Mouse (Mus musculus): ENCODE results near the gene Ccdc33.
A peak's percentile ranks its signal among the peaks of the same experiment; 100 is the strongest.

The Ccdc33 gene

DNA sequence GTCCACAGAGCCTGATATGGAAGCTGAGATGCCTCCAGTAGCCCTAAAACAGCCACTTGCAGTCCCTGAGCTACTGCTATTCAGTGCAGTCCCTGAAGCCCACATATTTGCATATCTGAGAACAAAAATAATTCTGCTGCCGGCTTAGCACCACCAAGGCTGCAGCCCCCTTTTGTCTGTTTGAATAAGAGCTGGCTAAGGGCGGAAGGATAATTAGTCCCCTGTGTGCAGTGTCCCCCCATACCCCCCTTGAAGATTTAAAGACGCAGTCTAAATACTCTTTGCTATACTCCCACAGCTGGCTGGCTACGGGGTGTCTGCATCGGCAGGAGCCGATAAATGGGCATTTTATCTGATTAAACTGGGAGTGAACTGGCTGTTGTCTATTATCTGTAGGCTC is 70.0 kb downstream of the Ccdc33 start:
- DNase-seq (ENCODE audit: low read depth): no peak

GRCm38 (mm10) chr9:58047061-58047460 is 71.6 kb downstream of the Ccdc33 start:
- DNase-seq (ENCODE audit: low read depth): no peak

DNA sequence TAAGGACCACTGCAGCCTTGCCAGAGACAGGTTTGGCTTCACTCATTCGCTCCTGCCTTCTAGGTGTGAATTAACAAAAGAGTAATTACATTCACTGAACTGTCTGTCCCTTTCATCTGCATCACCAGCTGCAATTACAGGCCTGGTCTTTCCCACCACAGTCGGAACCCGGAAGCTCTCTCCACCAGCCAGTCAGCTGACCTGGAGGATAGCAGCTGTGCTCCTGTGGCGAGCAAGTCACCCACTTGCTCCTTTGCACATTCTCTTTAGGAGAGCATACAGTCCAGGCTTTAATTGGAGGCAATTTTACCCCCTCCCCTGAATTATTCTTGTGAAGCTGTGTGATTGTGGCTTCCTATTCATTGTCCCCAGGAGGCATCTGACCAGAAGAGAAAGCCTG is 73.0 kb downstream of the Ccdc33 start:
- DNase-seq (ENCODE audit: low read depth): no peak

DNA sequence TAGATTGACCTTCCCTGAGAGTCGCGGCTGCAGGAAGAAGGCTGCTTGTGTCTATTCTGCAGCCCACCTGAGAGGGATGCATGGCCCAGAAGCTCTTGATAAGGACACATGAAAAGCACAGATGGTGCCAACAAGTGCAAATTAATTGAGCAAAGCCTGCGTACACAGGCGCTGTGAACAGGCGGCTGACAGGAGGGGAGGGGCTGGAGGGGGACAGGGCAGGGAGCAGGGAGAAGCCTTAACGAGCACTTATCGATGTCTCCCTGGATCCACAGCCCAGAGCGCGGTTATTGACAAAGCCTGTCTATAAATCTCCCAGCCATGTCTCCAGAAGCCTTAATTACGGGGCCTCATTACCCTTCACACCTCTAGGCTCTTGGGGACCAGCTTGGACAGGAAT is 73.8 kb downstream of the Ccdc33 start:
- DNase-seq (ENCODE audit: low read depth): no peak

DNA sequence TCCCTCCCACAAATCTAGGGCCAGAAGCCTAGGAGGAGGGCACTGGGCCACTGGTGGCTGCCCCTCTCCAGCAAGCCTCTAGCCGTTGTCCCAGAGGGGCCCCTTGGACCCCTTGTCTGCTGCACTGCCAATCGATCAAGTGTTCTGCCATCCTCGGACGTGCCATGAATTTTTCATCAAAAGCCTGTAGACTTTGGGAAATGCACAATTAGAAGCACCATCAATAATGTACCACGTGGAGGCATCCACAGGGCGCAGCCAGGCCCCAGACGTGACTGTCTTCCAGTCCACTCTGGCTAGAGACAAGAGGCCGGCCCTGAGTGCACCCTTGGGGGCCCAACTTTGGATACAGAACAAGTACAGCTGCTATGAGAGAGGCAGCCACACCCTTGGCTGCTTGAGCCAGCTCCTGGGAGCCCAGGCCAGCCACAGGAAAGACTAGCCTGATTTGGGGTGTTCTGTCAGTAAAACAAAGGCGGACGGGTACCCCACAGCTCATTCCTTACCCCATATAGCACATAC is 75.1 kb downstream of the Ccdc33 start:
- DNase-seq (ENCODE audit: low read depth): no peak

GRCm38 (mm10) chr9:58042391-58042790 is 76.2 kb downstream of the Ccdc33 start:
- no peak for DNase-seq (ENCODE audit: low read depth)

DNA sequence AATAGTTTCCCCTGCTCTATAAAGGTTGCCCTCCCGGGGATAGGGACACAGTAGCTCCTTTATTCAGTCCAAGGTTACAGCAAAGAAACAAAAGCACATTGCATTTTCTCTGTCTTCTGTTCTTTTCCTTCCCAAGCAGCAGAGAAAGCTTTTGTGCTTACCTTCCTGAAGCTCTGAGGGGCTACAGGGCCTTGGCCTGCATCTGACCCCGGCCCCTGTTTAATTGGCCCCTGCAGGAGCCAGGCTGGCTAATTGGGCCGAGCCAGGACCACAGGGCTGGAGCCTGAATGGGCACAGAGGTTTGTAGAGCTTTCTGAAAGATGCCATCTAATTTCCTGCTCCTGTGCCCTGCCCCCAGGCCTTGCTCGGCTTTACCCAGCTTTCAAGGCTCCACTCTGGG is 77.6 kb downstream of the Ccdc33 start:
- DNase-seq (ENCODE audit: low read depth): no peak

GRCm38 (mm10) chr9:58038500-58039168 is 80.0 kb downstream of the Ccdc33 start:
- peak; percentile 76 for DNase-seq (ENCODE audit: low read depth)

GRCm38 (mm10) chr9:58036961-58037360 is 81.7 kb downstream of the Ccdc33 start:
- peak; percentile 58 for DNase-seq (ENCODE audit: low read depth)

GRCm38 (mm10) chr9:58035951-58036698 is 82.5 kb downstream of the Ccdc33 start:
- DNase-seq (ENCODE audit: low read depth): peak; percentile 58

- DNase-seq (ENCODE audit: low read depth): no peak
Measured at GRCm38 (mm10) chr9:58035519-58035918, 83.1 kb downstream of the Ccdc33 start.

DNA sequence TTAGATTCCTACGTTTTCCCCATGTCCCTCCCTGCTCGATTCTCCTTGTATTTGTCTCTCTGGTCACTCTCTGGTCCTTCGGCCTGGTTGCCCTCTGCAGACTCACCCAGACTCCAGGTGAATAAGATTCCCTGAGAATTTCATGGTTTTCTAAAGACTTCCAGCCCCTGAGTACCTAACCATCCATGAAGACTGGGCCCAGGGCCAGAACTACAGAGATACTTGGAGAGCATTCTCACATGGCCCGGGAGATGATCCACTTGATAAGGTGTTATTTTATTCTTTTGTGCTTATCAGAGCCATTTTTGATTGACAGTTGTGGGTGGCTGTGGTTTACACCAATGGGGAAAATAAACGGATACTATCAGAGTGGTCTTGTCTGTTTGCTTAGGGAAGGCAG is 86.7 kb downstream of the Ccdc33 start:
- no peak for DNase-seq (ENCODE audit: low read depth)

DNA sequence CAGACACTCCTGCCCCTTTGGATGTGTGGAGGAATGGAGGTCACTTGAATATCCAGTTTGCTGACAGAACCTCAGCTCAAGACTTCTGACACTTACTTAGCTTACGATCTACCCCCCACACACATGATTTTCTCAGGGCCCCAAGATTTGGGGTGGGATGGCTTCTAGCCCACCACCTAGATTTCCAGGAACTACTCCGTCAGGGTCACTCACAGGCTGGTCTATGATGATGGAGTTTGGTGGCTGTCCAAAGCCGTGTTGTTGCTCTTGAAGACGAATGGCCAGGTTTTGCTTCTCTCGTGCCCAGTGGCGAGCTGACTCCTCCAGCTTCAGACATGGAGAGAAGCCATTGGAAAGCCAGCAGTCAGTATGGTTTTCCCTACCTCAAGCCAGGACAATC is 89.0 kb downstream of the Ccdc33 start:
- no peak for DNase-seq (ENCODE audit: low read depth)

DNA sequence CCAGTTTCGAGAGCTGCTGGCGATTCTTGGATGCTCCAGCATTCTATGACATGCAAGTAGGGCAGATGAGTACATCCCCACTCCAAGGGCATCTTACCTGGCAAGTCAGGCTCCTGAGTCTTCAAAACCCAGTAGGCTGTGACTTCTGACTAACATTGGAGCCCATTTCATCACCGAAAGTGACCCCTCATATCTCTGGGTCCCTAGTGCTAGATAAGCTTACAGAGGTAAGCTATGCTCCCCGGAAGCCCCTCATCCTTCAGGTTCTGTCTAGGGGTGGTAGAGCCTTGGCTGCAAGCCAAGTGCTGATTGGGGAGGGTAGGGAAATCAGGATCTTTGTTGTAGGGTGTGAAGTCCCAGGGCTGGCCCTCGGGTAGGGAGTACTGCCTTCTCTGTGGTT is 89.8 kb downstream of the Ccdc33 start:
- DNase-seq (ENCODE audit: low read depth): no peak

- peak; percentile 56 for DNase-seq (ENCODE audit: low read depth)
Measured at GRCm38 (mm10) chr9:58027426-58028180, 91.0 kb downstream of the Ccdc33 start.

DNA sequence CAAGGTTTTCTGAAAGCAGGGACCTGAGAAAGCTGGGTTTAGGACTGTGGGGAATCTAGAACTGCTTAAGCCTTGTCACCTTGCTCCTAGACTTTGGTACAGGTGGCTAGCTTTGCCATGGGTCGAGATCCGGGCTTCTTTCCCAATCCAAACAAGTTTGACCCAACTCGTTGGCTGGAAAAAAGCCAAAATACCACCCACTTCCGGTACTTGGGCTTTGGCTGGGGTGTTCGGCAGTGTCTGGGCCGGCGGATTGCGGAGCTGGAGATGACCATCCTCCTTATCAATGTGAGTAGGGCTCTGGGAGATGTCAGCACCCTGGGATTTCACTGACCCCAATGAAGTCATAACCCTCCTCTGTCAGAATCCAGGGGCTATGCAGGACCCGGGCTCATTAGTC is 92.6 kb downstream of the Ccdc33 start:
- no peak for DNase-seq (ENCODE audit: low read depth)

DNA sequence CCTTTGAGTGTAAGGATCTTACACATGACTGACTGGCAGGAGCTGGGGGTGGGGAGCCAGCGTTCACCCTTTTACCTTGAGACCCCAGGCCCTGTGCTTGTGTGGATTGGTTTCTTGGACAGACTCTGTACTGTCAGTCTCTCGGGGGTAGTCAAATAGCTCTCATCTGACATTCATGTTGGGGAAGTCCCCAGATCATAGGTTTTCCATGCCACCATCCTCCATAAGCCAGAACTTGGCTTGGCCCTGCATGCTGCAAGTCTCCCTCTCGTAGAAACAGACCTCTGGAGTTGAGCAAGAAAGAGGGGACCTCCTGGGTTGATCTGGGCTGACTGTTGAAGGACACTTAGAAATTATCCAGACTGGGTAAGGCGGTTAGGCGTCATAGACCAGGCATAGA is 100.2 kb downstream of the Ccdc33 start:
- no peak for DNase-seq (ENCODE audit: low read depth)

- DNase-seq (ENCODE audit: low read depth): no peak
Measured at GRCm38 (mm10) chr9:58016962-58017361, 101.7 kb downstream of the Ccdc33 start.

GRCm38 (mm10) chr9:58015856-58016255 is 102.8 kb downstream of the Ccdc33 start:
- DNase-seq (ENCODE audit: low read depth): peak; percentile 52

DNA sequence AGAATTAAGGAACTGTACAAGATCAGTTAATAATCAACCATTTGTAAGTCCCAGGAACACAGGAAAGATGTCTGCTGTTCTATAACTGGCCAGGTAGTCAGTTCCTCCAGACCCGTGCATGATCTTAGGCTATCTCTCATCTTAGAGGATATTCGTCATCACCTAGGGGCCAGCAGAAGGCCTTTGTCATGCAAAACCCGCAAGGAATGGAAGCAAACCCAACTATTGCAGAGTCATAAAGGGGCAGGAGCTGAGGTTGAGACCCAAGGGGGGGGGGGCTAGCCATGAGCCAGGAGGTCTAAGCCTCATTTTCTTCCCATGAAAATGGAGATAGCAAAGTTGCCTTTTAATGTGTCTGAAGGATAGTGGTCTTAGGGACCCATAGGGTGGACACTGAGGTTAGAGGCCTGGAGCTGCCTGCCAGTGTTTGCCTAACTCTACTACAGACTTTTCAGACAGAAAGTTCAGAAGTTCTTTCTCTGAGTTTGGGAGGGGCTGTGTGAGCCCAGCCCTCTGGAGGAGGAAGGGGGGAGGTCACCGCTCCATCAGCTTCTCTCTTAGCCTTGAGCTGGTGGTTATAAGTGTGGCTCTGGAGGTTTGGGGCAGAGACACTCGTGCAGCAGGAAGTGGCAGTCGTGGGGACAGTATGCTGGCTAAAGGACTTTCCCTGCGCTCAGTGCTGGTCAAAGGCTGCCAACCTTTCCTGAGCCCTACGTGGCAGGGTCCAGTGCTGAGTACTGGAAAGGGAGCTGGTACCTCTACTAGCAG is 104.0 kb downstream of the Ccdc33 start:
- peak; percentile 94 for DNase-seq (ENCODE audit: low read depth)

DNA sequence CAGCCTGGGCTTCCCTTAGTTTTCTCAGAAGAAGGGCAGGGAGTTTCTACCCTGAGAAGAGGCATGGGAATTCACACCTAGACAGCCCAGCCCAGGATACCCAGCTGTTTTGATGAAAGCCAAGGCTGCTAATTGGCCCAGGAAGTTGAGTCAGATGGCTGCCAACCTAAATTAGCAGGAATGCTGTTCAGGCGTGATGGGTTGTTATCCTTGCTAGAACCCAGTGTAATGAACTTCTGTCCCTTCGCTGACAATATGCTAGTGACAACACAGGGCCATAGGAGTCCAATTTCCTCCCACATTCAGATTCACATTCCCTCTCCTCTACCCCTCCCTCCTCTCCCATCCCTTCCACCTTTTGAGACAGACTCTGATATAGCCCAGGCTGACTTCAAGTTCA is 105.7 kb downstream of the Ccdc33 start:
- DNase-seq (ENCODE audit: low read depth): no peak

GRCm38 (mm10) chr9:58012486-58012885 is 106.1 kb downstream of the Ccdc33 start:
- peak; percentile 46 for DNase-seq (ENCODE audit: low read depth)
